18 mouse cellular contexts compared by ENCODE assay signal in genomic region chr17:79501031-79501474, GRCm38 (mm10).
DNase-seq lines count a peak whose midpoint lies in the region; ATAC-seq and TF ChIP-seq lines count a peak whose summit lies in the region.
"Had no signal": no experiment of that assay in that cellular context is flagged by ENCODE, and none has a peak within 500 bp of the region (broad histone marks: within the 10 kb centered on the region; RNA-seq: fewer than 3 reads in every experiment).

No protein-coding gene starts in this region.

- intact Hi-C loops in left cerebral cortex, postnatal 4 days (cut with DNase I), result no loop called here

- H3K9ac ChIP-seq in limb, embryonic 14.5 days (ENCODE audit: low read depth, low read length, severe bottlenecking), result no peak overlapping the region
- no peak overlapping the region for H3K9ac ChIP-seq in intestine, embryonic 15.5 days
- H3K9ac ChIP-seq: embryonic facial prominence, embryonic 12.5 days; kidney, embryonic 15.5 days; liver, embryonic 15.5 days; midbrain, embryonic 15.5 days had no signal

- no peak overlapping the region for H3K4me2 ChIP-seq in limb, embryonic 14.5 days (replicated peaks; ENCODE audit: low read depth, low read length, severe bottlenecking)
- H3K4me2 ChIP-seq in intestine, embryonic 15.5 days (replicated peaks), result no peak overlapping the region
- H3K4me2 ChIP-seq: embryonic facial prominence, embryonic 12.5 days; kidney, embryonic 15.5 days; liver, embryonic 15.5 days; midbrain, embryonic 15.5 days had no signal

- peak; percentile 6 for DNase-seq in cerebellum, adult 9-11 months
- no peak for DNase-seq in cerebellum, adult 9-10 months
- DNase-seq in left cerebral cortex, postnatal 4 days, result peak; percentile 71
- no peak for DNase-seq in left cerebral cortex, adult 9 months (ENCODE audit: low spot score in 2 of 2)
- DNase-seq in embryonic facial prominence, embryonic 10.5 days (ENCODE audit: low spot score), result peak; percentile 18
- peak; percentile 48 for DNase-seq in limb, embryonic 14.5 days (ENCODE audit: low spot score)
- DNase-seq in right cerebral cortex, postnatal 25 days, result no peak
- DNase-seq: adrenal gland, postnatal 25 days; heart, postnatal 4 days; lung, postnatal 36 days; right cerebral cortex, adult 18-20 months had no signal

- H3K27ac ChIP-seq in embryonic facial prominence, embryonic 10.5 days (replicated peaks), result no peak overlapping the region
- no peak overlapping the region for H3K27ac ChIP-seq in limb, embryonic 14.5 days (replicated peaks; ENCODE audit: low read depth, low read length)
- no peak overlapping the region for H3K27ac ChIP-seq in intestine, embryonic 15.5 days
- H3K27ac ChIP-seq: embryonic facial prominence, embryonic 12.5 days; forebrain, embryonic 10.5 days; kidney, embryonic 15.5 days; layer of hippocampus, adult 2 months; liver, embryonic 15.5 days; midbrain, embryonic 15.5 days had no signal

- ATAC-seq in limb, embryonic 14.5 days (ENCODE audit: low FRiP score, low read depth), result peak; percentile 79
- no peak for ATAC-seq in intestine, embryonic 15.5 days
- ATAC-seq: midbrain, embryonic 15.5 days had no signal

- H3K27me3 ChIP-seq in embryonic facial prominence, embryonic 10.5 days (replicated peaks; ENCODE audit: low read depth, poor library complexity, severe bottlenecking), result no peaks in the 10 kb centered on the region
- no peaks in the 10 kb centered on the region for H3K27me3 ChIP-seq in limb, embryonic 14.5 days (ENCODE audit: control insufficient read depth, insufficient read depth, low read length)
- no peaks in the 10 kb centered on the region for H3K27me3 ChIP-seq in intestine, embryonic 15.5 days (replicated peaks)
- H3K27me3 ChIP-seq: embryonic facial prominence, embryonic 12.5 days; kidney, embryonic 15.5 days; liver, embryonic 15.5 days; midbrain, embryonic 15.5 days had no signal

- 22% methylated on average over 1 of the region's 1 CpGs for WGBS in embryonic facial prominence, embryonic 10.5 days
- WGBS in limb, embryonic 14.5 days, result 23% methylated on average over 1 of the region's 1 CpGs
- 69% methylated on average over 1 of the region's 1 CpGs for WGBS in intestine, embryonic 15.5 days

- H3K9me3 ChIP-seq in embryonic facial prominence, embryonic 10.5 days, result no peaks in the 10 kb centered on the region; the same call in 1 of the 2 replicates
- no peaks in the 10 kb centered on the region for H3K9me3 ChIP-seq in limb, embryonic 14.5 days (ENCODE audit: control insufficient read depth, low read length)
- H3K9me3 ChIP-seq in intestine, embryonic 15.5 days, result no peaks in the 10 kb centered on the region
- H3K9me3 ChIP-seq: embryonic facial prominence, embryonic 12.5 days; forebrain, embryonic 10.5 days; kidney, embryonic 15.5 days; liver, embryonic 15.5 days; midbrain, embryonic 15.5 days had no signal

- TF ChIP-seq POLR2A in limb, embryonic 14.5 days (IDR thresholded peaks at IDR 0.05; ENCODE audit: borderline replicate concordance, extremely low read depth, insufficient read depth, insufficient read length), result no peak

- peaks cover 8% of the 10 kb centered on the region for H3K4me1 ChIP-seq in embryonic facial prominence, embryonic 10.5 days
- H3K4me1 ChIP-seq in limb, embryonic 14.5 days (ENCODE audit: control insufficient read depth, insufficient read depth, low read length), result peaks cover 13% of the 10 kb centered on the region; the same call in 1 of the 2 replicates
- no peaks in the 10 kb centered on the region for H3K4me1 ChIP-seq in intestine, embryonic 15.5 days (replicated peaks)
- H3K4me1 ChIP-seq: embryonic facial prominence, embryonic 12.5 days; kidney, embryonic 15.5 days; liver, embryonic 15.5 days; midbrain, embryonic 15.5 days had no signal

- H3K4me3 ChIP-seq in embryonic facial prominence, embryonic 10.5 days, result no peak overlapping the region
- no peak overlapping the region for H3K4me3 ChIP-seq in limb, embryonic 14.5 days (replicated peaks; ENCODE audit: low read length)
- H3K4me3 ChIP-seq in intestine, embryonic 15.5 days (replicated peaks), result no peak overlapping the region
- H3K4me3 ChIP-seq: embryonic facial prominence, embryonic 12.5 days; forebrain, embryonic 10.5 days; kidney, embryonic 15.5 days; layer of hippocampus, adult 2 months; liver, embryonic 15.5 days; midbrain, embryonic 15.5 days had no signal

- H3K36me3 ChIP-seq in embryonic facial prominence, embryonic 10.5 days (replicated peaks), result no peaks in the 10 kb centered on the region
- no peaks in the 10 kb centered on the region for H3K36me3 ChIP-seq in limb, embryonic 14.5 days (ENCODE audit: control insufficient read depth, insufficient read depth, low read length)
- H3K36me3 ChIP-seq in intestine, embryonic 15.5 days, result no peaks in the 10 kb centered on the region
- H3K36me3 ChIP-seq: embryonic facial prominence, embryonic 12.5 days; forebrain, embryonic 10.5 days; kidney, embryonic 15.5 days; liver, embryonic 15.5 days; midbrain, embryonic 15.5 days had no signal

Comparison
In these comparisons a context has a peak if more than half of its experiments do, and no peak if none do; other contexts are left out.
1. DNase-seq: peak in cerebellum, adult 9-11 months (single experiment), left cerebral cortex, postnatal 4 days (single experiment), embryonic facial prominence, embryonic 10.5 days (single experiment) and limb, embryonic 14.5 days (single experiment); none in cerebellum, adult 9-10 months (single experiment), left cerebral cortex, adult 9 months (0 of 2) and right cerebral cortex, postnatal 25 days (single experiment).